Mouse (Mus musculus): ENCODE measurements around the gene Zfyve21.

- TF ChIP-seq CTCF (IDR thresholded peaks at IDR 0.05) (no peak), POLR2A (IDR thresholded peaks at IDR 0.05; ENCODE audit: insufficient read depth, low read depth, low read length) (no peak), EP300 (IDR thresholded peaks at IDR 0.05; ENCODE audit: insufficient read depth, low read depth, low read length) (no peak)
Measured at GRCm38 (mm10) chr12:111872079-111872478, 58.1 kb downstream of the Zfyve21 start.

All from heart, adult 2 months (tissue).